Mouse (Mus musculus): ENCODE data around the gene Foxl2.

Foxl2 gene

GRCm38 (mm10) chr9:98955103-98955715 is at the start of gene Foxl2:
Gene Foxl2 (plus strand): TSS chr9:98955288.
- in situ Hi-C loops (cut with MboI, MseI), result loop anchor here (10.0 kb wide), 1 partner anchor 920 kb away; the partner anchor contains the start of gene Sox14

GRCm38 (mm10) chr9:98920629-98921523 is 34.2 kb upstream of the Foxl2 start:
- in situ Hi-C loops (cut with MboI, MseI), result no loop called here

DNA sequence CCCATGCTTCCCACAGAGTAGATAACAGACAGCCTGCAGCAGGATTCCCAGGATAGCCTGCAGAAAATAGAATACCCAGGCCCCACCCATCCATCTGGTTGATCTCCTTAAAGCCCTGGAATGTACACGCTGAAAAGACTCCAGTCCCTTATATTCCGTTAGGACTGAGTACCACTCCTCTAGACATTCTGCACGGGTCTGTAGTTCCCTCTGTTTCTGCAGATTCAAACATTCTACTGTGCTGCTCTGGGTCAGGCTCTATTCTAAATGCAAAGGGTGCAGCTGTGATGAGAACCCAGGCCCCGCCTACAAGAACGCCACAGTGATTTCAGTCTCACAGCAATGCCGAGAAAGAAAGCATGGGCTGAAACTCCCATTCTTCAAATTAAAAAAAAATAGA is 32.0 kb upstream of the Foxl2 start:
- in situ Hi-C loops (cut with MboI, MseI), result no loop called here

- in situ Hi-C loops (cut with MboI, MseI), result no loop called here
Observed at GRCm38 (mm10) chr9:98924183-98924582, 30.9 kb upstream of the Foxl2 start.

DNA sequence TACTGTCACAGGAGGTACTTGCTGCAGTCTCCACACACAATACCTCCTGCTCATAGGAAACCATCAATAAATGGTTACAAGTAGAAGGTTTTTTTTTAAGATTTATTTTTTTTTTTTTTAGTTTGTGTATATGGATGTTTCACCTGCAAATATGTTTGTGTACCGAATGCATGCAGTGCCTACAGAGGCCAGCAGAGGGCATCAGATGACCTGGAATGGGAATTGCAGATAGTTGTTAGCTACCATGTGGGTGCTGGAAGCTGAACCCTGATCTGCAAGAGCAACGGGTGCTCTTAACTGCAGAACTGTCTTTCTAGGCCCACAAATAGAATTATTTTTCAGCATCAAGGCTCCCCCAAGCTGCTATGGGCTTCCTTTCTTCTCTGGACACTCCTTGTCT is 25.6 kb upstream of the Foxl2 start:
- in situ Hi-C loops (cut with MboI, MseI), result no loop called here

DNA sequence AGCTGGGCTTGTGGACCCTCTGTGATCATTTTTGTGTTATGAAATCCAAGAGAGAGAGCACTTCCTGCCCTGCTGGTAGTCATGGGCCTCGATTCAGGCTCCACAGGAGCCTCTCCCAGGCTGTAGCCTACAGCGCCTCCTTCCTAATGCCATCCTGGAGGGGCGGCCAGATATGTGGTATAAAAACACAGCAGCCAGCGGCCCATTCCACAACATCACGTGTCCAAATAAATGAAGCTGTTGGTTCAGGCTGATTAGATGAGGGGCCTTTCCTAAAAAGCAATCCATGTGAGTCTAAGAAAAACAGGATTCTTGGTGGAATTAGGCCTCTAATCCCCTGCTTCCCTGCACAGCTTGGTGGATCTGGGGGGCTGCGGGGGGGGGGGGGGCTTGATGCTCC is 22.2 kb upstream of the Foxl2 start:
- in situ Hi-C loops (cut with MboI, MseI), result loop anchor here (10.0 kb wide), 1 partner anchor 308 kb away; no protein-coding TSS in a partner anchor

- in situ Hi-C loops (cut with MboI, MseI), result loop anchor here (10.0 kb wide), 1 partner anchor 311 kb away; no protein-coding TSS in a partner anchor
Observed at GRCm38 (mm10) chr9:98935190-98935909, 19.7 kb upstream of the Foxl2 start.

DNA sequence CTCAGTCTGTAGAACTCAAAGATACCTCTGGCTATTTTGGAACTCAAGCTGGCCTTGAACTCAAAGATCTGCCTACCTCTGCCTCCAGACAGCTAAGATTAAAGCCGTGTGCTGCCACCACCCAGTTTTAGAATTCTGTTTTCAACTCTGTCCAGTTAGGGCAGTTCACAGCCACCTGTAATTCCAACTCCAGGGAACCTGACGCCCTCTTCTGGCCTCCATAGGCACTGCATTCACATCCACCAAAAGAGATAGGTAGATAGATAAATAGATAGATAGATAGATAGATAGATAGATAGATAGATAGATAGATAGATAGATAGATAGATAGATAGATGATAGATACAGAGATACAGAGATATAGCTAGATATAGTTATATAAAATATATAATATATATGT is 15.8 kb upstream of the Foxl2 start:
- in situ Hi-C loops (cut with MboI, MseI), result loop anchor here (10.0 kb wide), 1 partner anchor 314 kb away; no protein-coding TSS in a partner anchor

DNA sequence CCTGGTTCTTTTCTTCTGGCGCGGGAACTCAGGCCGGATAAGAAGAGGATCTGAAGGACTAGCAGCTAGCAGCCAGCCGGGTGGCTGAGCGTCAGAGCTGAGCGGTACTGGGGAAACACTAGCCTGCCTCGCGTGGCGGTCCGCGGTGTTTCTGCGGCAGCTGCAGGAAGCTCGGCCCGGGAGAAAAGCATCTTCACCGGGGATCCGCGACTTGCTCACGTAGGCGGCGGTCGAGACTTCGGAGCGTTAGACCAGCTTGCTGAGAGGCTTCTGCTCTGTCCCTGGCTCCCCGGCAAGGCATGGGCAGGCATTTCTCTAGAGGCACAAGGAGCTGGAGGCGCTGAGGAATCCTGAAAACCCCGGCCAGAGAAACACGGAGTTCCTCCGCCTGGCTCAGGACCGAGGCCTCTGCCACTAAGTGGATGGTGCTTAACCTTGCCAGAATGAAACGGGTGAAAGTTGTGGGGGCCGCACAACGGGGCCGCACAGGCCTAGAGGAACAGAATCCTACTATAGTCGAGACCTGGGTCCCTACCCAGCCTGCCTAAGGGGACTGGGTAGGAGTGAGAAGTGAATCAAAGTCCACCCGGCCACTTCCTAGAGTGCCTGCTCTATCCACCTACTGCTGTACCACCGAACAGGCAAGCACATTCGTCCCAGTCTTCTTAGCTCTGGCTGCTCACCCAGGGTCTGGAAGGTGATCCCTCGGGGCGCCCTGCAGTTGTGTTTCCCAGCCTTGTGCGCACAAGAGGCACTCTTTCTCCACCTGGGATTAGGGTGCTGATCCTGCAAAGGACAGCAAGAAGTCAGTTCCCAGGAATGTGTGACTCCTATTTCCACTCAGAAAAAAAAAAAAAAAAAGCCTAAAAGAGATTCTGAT is 2.7 kb upstream of the Foxl2 start:
- in situ Hi-C loops (cut with MboI, MseI), result loop anchor here (10.0 kb wide), 1 partner anchor 922 kb away; the partner anchor contains the start of gene Sox14

DNA sequence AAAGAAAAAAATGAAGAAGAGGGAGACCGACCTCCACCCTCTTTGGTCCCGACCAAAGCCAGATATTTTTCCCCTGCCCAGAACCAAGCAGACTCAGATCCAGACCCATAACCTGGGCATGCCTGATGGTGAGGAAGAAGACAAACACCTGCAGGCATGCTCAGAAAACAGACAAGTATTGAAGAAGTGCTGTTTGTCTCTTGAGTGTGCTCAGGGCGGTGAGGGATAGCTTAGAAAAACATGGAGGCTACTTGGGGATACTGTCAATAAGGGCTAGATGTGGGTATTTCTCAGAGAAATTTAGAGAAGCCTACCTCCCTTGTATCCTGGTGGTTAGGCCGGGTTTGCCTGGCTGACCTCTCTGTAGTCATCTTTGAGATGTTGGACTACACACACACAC is 1.8 kb upstream of the Foxl2 start:
- in situ Hi-C loops (cut with MboI, MseI), result loop anchor here (10.0 kb wide), 1 partner anchor 922 kb away; the partner anchor contains the start of gene Sox14

DNA sequence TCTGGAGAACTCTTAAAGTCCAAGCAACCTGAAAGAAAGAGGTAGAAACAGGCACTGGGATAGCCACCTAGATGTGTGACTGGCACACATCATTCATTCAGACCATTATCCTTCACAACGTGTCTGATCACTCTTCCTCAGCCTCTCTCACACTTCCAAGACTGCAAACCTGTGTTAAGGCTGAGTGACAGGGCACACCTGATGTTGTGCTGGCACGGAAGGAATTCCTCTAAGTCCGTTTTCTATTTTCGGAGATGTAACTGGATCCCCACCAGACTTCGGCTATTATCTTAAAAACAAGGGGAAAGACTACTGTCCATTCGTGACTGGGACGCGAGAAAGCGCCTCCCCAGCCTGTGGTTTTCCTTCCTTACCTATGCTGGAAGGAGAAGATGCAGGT is 1.3 kb upstream of the Foxl2 start:
- in situ Hi-C loops (cut with MboI, MseI), result loop anchor here (10.0 kb wide), 1 partner anchor 921 kb away; the partner anchor contains the start of gene Sox14

DNA sequence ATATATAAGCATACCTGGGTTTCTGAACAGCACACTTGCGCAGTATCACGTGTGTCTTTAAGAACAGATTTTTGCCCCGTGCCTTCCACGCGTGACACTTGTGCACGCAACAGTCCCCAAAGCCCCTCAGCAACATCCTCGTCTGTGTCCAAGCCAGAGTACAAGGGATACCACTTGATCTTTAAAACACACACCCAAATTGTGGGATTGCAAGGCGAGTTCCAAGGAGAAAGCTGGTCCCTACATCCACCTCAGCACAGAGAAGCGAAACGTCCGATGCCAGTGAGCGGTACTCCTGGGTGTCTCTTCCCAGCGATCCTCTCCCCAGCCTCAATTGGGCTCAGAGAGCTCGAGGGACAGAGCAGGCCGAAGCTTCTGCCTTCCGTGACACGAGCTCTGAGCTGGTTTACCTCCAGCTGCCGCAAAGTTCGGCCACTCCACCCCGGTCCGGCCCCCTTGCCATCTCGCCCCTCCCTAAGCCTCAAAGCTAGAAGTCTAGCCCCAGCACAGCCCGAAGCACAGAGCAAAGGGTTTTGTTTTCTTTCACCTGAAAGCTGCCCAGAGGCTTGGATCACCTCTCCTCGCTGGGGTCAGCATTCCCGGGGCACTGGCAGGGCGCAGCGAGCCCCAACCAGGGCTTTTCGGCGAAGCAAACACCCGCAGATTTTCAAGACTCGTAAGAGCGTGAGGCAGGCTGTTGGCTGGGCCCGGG is 541 bp upstream of the Foxl2 start:
- in situ Hi-C loops (cut with MboI, MseI), result loop anchor here (10.0 kb wide), 1 partner anchor 920 kb away; the partner anchor contains the start of gene Sox14

DNA sequence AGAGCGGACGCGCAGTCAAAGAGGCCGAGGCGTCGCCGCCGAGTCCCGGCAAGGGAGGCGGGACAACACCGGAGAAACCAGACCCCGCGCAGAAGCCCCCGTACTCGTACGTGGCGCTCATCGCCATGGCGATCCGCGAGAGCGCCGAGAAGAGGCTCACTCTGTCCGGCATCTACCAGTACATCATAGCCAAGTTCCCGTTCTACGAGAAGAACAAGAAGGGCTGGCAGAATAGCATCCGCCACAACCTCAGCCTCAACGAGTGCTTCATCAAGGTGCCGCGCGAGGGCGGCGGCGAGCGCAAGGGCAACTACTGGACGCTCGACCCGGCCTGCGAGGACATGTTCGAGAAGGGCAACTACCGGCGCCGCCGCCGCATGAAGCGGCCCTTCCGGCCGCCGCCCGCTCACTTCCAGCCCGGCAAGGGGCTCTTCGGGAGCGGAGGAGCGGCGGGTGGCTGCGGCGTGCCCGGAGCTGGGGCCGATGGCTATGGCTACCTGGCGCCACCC is 682 bp downstream of the Foxl2 start:
- in situ Hi-C loops (cut with MboI, MseI), result loop anchor here (10.0 kb wide), 1 partner anchor 919 kb away; the partner anchor contains the start of gene Sox14

DNA sequence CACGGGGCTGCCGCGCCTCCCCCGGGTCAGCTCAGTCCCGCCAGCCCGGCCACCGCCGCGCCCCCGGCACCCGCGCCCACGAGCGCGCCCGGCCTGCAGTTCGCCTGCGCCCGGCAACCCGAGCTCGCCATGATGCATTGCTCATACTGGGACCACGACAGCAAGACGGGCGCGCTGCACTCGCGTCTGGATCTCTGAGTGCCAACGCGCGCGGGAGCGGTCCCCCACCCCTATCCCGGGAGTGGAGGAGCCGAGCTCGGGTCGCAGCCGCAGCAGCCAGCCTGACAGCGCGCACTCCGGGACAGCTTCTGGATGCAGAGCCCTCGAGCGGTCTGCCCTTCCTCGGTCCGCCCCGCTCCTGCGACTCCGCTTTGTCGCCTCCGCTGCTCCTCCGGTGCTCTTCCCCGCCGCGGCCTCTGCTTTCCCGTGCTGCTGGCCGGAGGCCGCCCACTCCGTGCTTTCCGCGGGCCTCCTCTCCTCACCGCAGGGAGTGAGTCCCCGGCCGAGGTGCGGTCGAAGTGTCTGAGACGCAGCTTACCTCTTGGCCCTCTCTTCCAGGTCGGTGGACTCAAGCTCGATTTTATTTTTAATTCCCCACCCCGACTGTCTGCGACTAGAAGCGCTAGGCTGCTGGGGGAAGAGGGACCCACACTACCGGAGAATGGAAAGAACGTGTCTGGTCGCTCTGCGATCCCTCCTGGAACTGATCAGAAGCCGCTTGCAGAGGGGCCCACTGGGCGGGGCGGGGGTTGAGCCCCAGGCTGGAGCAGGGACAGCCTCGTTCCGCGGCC is 1.7 kb downstream of the Foxl2 start:
- in situ Hi-C loops (cut with MboI, MseI), result loop anchor here (10.0 kb wide), 1 partner anchor 918 kb away; the partner anchor contains the start of gene Sox14

DNA sequence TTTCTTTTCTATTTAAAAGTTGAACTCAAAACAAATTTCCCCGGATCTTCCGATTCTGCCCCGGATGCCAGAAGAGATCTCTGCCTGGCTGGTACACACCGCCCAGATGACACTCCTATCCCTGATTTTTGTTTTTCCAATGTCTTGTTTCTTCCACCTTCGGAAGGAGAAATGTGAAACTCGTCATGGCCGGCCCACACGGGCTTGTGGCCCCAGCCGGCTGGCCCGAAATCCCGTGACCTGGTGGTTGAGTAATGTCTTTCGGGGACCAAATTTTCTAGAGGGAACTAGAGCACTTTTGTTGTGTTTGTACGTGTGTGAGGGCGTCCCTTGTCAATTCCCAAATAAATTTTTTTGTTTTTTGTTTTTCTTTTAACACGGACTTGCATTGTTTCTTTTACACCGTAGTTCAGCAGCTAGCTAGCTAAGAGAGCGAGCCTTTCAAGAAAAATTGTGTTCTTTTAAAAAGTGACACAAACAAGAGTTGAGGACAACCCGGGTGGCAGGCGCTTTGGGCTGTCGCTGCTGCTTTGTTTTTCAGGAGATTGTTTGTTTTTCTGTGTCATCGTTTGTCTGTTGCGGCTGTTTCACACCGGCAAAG is 2.8 kb downstream of the Foxl2 start:
- in situ Hi-C loops (cut with MboI, MseI), result loop anchor here (10.0 kb wide), 1 partner anchor 917 kb away; the partner anchor contains the start of gene Sox14

GRCm38 (mm10) chr9:98958628-98959027 is 3.5 kb downstream of the Foxl2 start:
- in situ Hi-C loops (cut with MboI, MseI), result loop anchor here (10.0 kb wide), 1 partner anchor 916 kb away; the partner anchor contains the start of gene Sox14

- in situ Hi-C loops (cut with MboI, MseI), result loop anchor here (10.0 kb wide), 1 partner anchor 915 kb away; the partner anchor contains the start of gene Sox14
Observed at GRCm38 (mm10) chr9:98959851-98960250, 4.8 kb downstream of the Foxl2 start.

- in situ Hi-C loops (cut with MboI, MseI), result no loop called here
Observed at GRCm38 (mm10) chr9:98960348-98960747, 5.3 kb downstream of the Foxl2 start.

All from T-helper 1 cell (primary cell).